Mouse (Mus musculus) liver, embryonic 15.5 days (tissue): ENCODE results near the gene Efcab1. TPM values are rescaled to one million over a fixed set of nuclear protein-coding genes. Genes with fewer than 3 reads are reported as not detected.
"Not testable (repeated sequence)": the region's sequence is repeated elsewhere in the genome, so short reads cannot be mapped to it uniquely, and the experiment has no call there.

ENCODE experiments used
- ATAC-seq: fragments of 200-750 bp; cut with Nextera tagmentation; 2 replicates; pipeline ENCODE4 v1.8.0; 2017; ENCODE audit warnings: moderate number of reproducible peaks, mild to moderate bottlenecking, moderate library complexity; ENCODE audit not compliant: insufficient read depth
- H3K27ac ChIP-seq: fragments of 300-500 bp; sonication (generic); replicated peaks from 2 replicates; pipeline ENCODE4 v1.5.1; 2015; ENCODE audit warnings: mild to moderate bottlenecking, inconsistent platforms
- H3K27me3 ChIP-seq: fragments of 300-500 bp; sonication (generic); 2 replicates; pipeline ENCODE4 v1.6.1; 2015; ENCODE audit warnings: mild to moderate bottlenecking, inconsistent platforms
- H3K36me3 ChIP-seq: fragments of 300-500 bp; sonication (generic); replicated peaks from 2 replicates; pipeline ENCODE4 v1.6.1; 2015; ENCODE audit warnings: moderate library complexity, mild to moderate bottlenecking, inconsistent platforms
- H3K4me1 ChIP-seq: fragments of 300-500 bp; sonication (generic); replicated peaks from 2 replicates; pipeline ENCODE4 v1.6.1; 2015; ENCODE audit warnings: inconsistent platforms
- H3K4me2 ChIP-seq: fragments of 300-500 bp; sonication (generic); 2 replicates; pipeline ENCODE4 v1.6.1; 2015; ENCODE audit warnings: moderate library complexity, mild to moderate bottlenecking, inconsistent platforms
- H3K4me3 ChIP-seq: fragments of 300-500 bp; sonication (generic); replicated peaks from 2 replicates; pipeline ENCODE4 v1.5.1; 2015; ENCODE audit warnings: mild to moderate bottlenecking, inconsistent platforms
- H3K9ac ChIP-seq: fragments of 300-500 bp; sonication (generic); 2 replicates; pipeline ENCODE4 v1.6.1; 2015; ENCODE audit warnings: moderate library complexity, mild to moderate bottlenecking, inconsistent platforms
- H3K9me3 ChIP-seq: fragments of 300-500 bp; sonication (generic); replicated peaks from 2 replicates; pipeline ENCODE4 v1.6.1; 2016; ENCODE audit warnings: inconsistent platforms
- WGBS: fragments of 180-500 bp; shearing (Covaris S2); methylation state at CpG from one replicate; pipeline ENCODE4 v1.1.7; 2015; ENCODE audit warnings: mixed read lengths; ENCODE audit not compliant: insufficient replicate concordance; 5-methylcytosine and 5-hydroxymethylcytosine counted together
- polyA plus RNA-seq: library from polyadenylated mRNA; unstranded; fragments of >200 nt; fragmentation: Nextera tagmentation; extraction: Ambion mirVana; gene quantifications from 2 replicates; pipeline ENCODE4 v1.2.1, GENCODE M21; 2015

The Efcab1 gene
- polyA plus RNA-seq, 1 experiment from 2014 or later, result 0.15 TPM

GRCm38 (mm10) chr16:14939994-14940715, 33.7 kb downstream of the Efcab1 start:
- ATAC-seq, result no peak
- H3K4me3 ChIP-seq, result no peak overlapping the region
- 52% methylated on average over 1 of the region's 1 CpGs for whole genome bisulfite sequencing
- peak overlapping the region; percentile 61 for H3K27ac ChIP-seq
- H3K9me3 ChIP-seq, result no peaks in the 10 kb centered on the region
- no peaks in the 10 kb centered on the region for H3K4me1 ChIP-seq
- no peaks in the 10 kb centered on the region for H3K36me3 ChIP-seq
- H3K4me2 ChIP-seq, result no peak overlapping the region
- no peak overlapping the region for H3K9ac ChIP-seq
- no peaks in the 10 kb centered on the region for H3K27me3 ChIP-seq

GRCm38 (mm10) chr16:14940898-14941297, 34.5 kb downstream of the Efcab1 start:
- Histone ChIP-seq H3K9ac (no peak overlapping the region), H3K4me1 (no peaks in the 10 kb centered on the region), H3K4me3 (no peak overlapping the region), H3K27ac (peak overlapping the region; percentile 61; the same call in 1 of the 2 replicates), H3K9me3 (no peaks in the 10 kb centered on the region), H3K36me3 (no peaks in the 10 kb centered on the region), H3K27me3 (no peaks in the 10 kb centered on the region), H3K4me2 (no peak overlapping the region)
- WGBS, result 45% methylated on average over 3 of the region's 3 CpGs
- ATAC-seq, result no peak

- H3K36me3 ChIP-seq, result no peaks in the 10 kb centered on the region
- H3K4me2 ChIP-seq, result no peak overlapping the region
- no peak overlapping the region for H3K4me3 ChIP-seq
- no peak overlapping the region for H3K27ac ChIP-seq
- H3K4me1 ChIP-seq, result no peaks in the 10 kb centered on the region
- WGBS, result 48% methylated on average over 2 of the region's 2 CpGs
- no peak for ATAC-seq
- no peaks in the 10 kb centered on the region for H3K27me3 ChIP-seq
- no peaks in the 10 kb centered on the region for H3K9me3 ChIP-seq
- H3K9ac ChIP-seq, result no peak overlapping the region
Observed at GRCm38 (mm10) chr16:14943530-14943929, 37.1 kb downstream of the Efcab1 start.

- H3K4me1 ChIP-seq, H3K4me3 ChIP-seq, H3K9me3 ChIP-seq, H3K4me2 ChIP-seq, H3K9ac ChIP-seq, H3K27me3 ChIP-seq, ATAC-seq, H3K27ac ChIP-seq, H3K36me3 ChIP-seq: not testable (repeated sequence)
- WGBS, result 54% methylated on average over 2 of the region's 2 CpGs
Observed at GRCm38 (mm10) chr16:14947561-14947960, 41.2 kb downstream of the Efcab1 start.

- Histone ChIP-seq H3K9me3 (no peaks in the 10 kb centered on the region), H3K4me1 (no peaks in the 10 kb centered on the region), H3K4me2 (no peak overlapping the region), H3K9ac (no peak overlapping the region), H3K27ac (no peak overlapping the region), H3K27me3 (no peaks in the 10 kb centered on the region), H3K4me3 (no peak overlapping the region), H3K36me3 (no peaks in the 10 kb centered on the region)
- 61% methylated on average over 2 of the region's 2 CpGs for WGBS
- no peak for ATAC-seq
Observed at GRCm38 (mm10) chr16:14951894-14952293, 45.5 kb downstream of the Efcab1 start.

- Histone ChIP-seq H3K36me3 (no peaks in the 10 kb centered on the region), H3K4me3 (no peak overlapping the region), H3K4me1 (no peaks in the 10 kb centered on the region), H3K9me3 (no peaks in the 10 kb centered on the region), H3K9ac (no peak overlapping the region), H3K27ac (no peak overlapping the region), H3K27me3 (no peaks in the 10 kb centered on the region), H3K4me2 (no peak overlapping the region)
- 73% methylated on average over 8 of the region's 8 CpGs for WGBS
- ATAC-seq, result no peak
Observed at GRCm38 (mm10) chr16:14959743-14960142, 53.3 kb downstream of the Efcab1 start.

GRCm38 (mm10) chr16:14973696-14974095, 67.3 kb downstream of the Efcab1 start:
- Histone ChIP-seq H3K27me3 (no peaks in the 10 kb centered on the region), H3K4me2 (no peak overlapping the region), H3K4me1 (no peaks in the 10 kb centered on the region), H3K27ac (no peak overlapping the region), H3K4me3 (no peak overlapping the region), H3K36me3 (no peaks in the 10 kb centered on the region), H3K9me3 (no peaks in the 10 kb centered on the region), H3K9ac (no peak overlapping the region)
- 78% methylated on average over 1 of the region's 1 CpGs for WGBS
- no peak for ATAC-seq

- ATAC-seq, result no peak
- H3K4me3 ChIP-seq, result no peak overlapping the region
- H3K27ac ChIP-seq, result no peak overlapping the region
- H3K9me3 ChIP-seq, result no peaks in the 10 kb centered on the region
- no peak overlapping the region for H3K4me2 ChIP-seq
- no peaks in the 10 kb centered on the region for H3K4me1 ChIP-seq
- 70% methylated on average over 2 of the region's 2 CpGs for WGBS
- no peak overlapping the region for H3K9ac ChIP-seq
- H3K27me3 ChIP-seq, result no peaks in the 10 kb centered on the region
- H3K36me3 ChIP-seq, result no peaks in the 10 kb centered on the region
Observed at GRCm38 (mm10) chr16:14979228-14979627, 72.8 kb downstream of the Efcab1 start.

- Histone ChIP-seq H3K36me3 (no peaks in the 10 kb centered on the region), H3K4me3 (no peak overlapping the region), H3K9me3 (no peaks in the 10 kb centered on the region), H3K27me3 (no peaks in the 10 kb centered on the region), H3K9ac (no peak overlapping the region), H3K4me1 (no peaks in the 10 kb centered on the region), H3K27ac (no peak overlapping the region), H3K4me2 (no peak overlapping the region)
- WGBS, result 46% methylated on average over 6 of the region's 6 CpGs
- ATAC-seq, result no peak
Observed at GRCm38 (mm10) chr16:14989614-14990268, 83.3 kb downstream of the Efcab1 start.

GRCm38 (mm10) chr16:14991001-14991400, 84.6 kb downstream of the Efcab1 start:
- Histone ChIP-seq H3K27me3 (no peaks in the 10 kb centered on the region), H3K36me3 (no peaks in the 10 kb centered on the region), H3K4me2 (no peak overlapping the region), H3K4me1 (no peaks in the 10 kb centered on the region), H3K4me3 (no peak overlapping the region), H3K27ac (no peak overlapping the region), H3K9ac (no peak overlapping the region), H3K9me3 (no peaks in the 10 kb centered on the region)
- ATAC-seq, result no peak
- WGBS, result 57% methylated on average over 3 of the region's 3 CpGs

GRCm38 (mm10) chr16:14992461-14993107, 86.2 kb downstream of the Efcab1 start:
- H3K9ac ChIP-seq, result no peak overlapping the region
- H3K9me3 ChIP-seq, result no peaks in the 10 kb centered on the region
- no peaks in the 10 kb centered on the region for H3K4me1 ChIP-seq
- 41% methylated on average over 3 of the region's 3 CpGs for WGBS
- H3K36me3 ChIP-seq, result no peaks in the 10 kb centered on the region
- H3K27me3 ChIP-seq, result no peaks in the 10 kb centered on the region
- no peak overlapping the region for H3K27ac ChIP-seq
- ATAC-seq, result no peak
- no peak overlapping the region for H3K4me2 ChIP-seq
- no peak overlapping the region for H3K4me3 ChIP-seq
